ENCODE assay signal across 9 mouse cellular contexts in genomic region chr15:82298764-82299561, GRCm38 (mm10). TPM values are rescaled to one million over a fixed set of nuclear protein-coding genes. Genes with fewer than 3 reads are reported as not detected.
DNase-seq lines count a peak whose midpoint lies in the region; ATAC-seq and TF ChIP-seq lines count a peak whose summit lies in the region.
"Had no signal": no experiment of that assay in that cellular context is flagged by ENCODE, and none has a peak within 500 bp of the region (broad histone marks: within the 10 kb centered on the region; RNA-seq: fewer than 3 reads in every experiment).

TSS of gene Wbp2nl (plus strand) at chr15:82298954.

- no peaks in the 10 kb centered on the region for H3K4me1 ChIP-seq in forebrain, embryonic 11.5 days (replicated peaks; ENCODE audit: control insufficient read depth, insufficient read depth, low read length)
- H3K4me1 ChIP-seq in forebrain, embryonic 10.5 days = peaks cover 12% of the 10 kb centered on the region
- H3K4me1 ChIP-seq in lung, embryonic 14.5 days (ENCODE audit: insufficient read depth) = no peaks in the 10 kb centered on the region
- 0 out of 2 replicates have a peak, but pooled peaks cover 3% of the 10 kb centered on the region for H3K4me1 ChIP-seq in limb, embryonic 15.5 days
- H3K4me1 ChIP-seq in stomach, embryonic 16.5 days (ENCODE audit: control insufficient read depth, insufficient read depth, low read length) = no peaks in the 10 kb centered on the region

- no peaks in the 10 kb centered on the region for H3K27me3 ChIP-seq in forebrain, embryonic 11.5 days (ENCODE audit: control insufficient read depth, insufficient read depth, low read length)
- peaks cover 15% of the 10 kb centered on the region; the same call in 1 of the 2 replicates for H3K27me3 ChIP-seq in forebrain, embryonic 10.5 days (ENCODE audit: poor library complexity, severe bottlenecking)
- no peaks in the 10 kb centered on the region for H3K27me3 ChIP-seq in lung, embryonic 14.5 days (ENCODE audit: insufficient read depth, low read length)
- no peaks in the 10 kb centered on the region for H3K27me3 ChIP-seq in limb, embryonic 15.5 days
- H3K27me3 ChIP-seq in stomach, embryonic 16.5 days (ENCODE audit: control insufficient read depth, insufficient read depth, low read length) = no peaks in the 10 kb centered on the region

- H3K9ac ChIP-seq in forebrain, embryonic 11.5 days (ENCODE audit: low read length) = no peak within 1 kb of the TSS
- no peak within 1 kb of the TSS for H3K9ac ChIP-seq in lung, embryonic 14.5 days
- H3K9ac ChIP-seq in limb, embryonic 15.5 days = no peak within 1 kb of the TSS
- no peak within 1 kb of the TSS for H3K9ac ChIP-seq in stomach, embryonic 16.5 days (ENCODE audit: low read length)

- H3K4me2 ChIP-seq in forebrain, embryonic 11.5 days (ENCODE audit: low read depth, low read length, severe bottlenecking) = no peak within 1 kb of the TSS
- H3K4me2 ChIP-seq in lung, embryonic 14.5 days = peak within 1 kb of the TSS; percentile 39; the same call in 1 of the 2 replicates
- H3K4me2 ChIP-seq in limb, embryonic 15.5 days = peak within 1 kb of the TSS; percentile 25; the same call in 1 of the 2 replicates
- H3K4me2 ChIP-seq in stomach, embryonic 16.5 days (ENCODE audit: low read depth, low read length) = peak within 1 kb of the TSS; percentile 21; the same call in 1 of the 2 replicates

- H3K9me3 ChIP-seq in forebrain, embryonic 11.5 days (ENCODE audit: control insufficient read depth, low read length) = no peaks in the 10 kb centered on the region
- H3K9me3 ChIP-seq in forebrain, embryonic 10.5 days = peaks cover 9% of the 10 kb centered on the region; the same call in 1 of the 2 replicates
- H3K9me3 ChIP-seq in lung, embryonic 14.5 days (ENCODE audit: low read depth, low read length) = no peaks in the 10 kb centered on the region
- H3K9me3 ChIP-seq in limb, embryonic 15.5 days = no peaks in the 10 kb centered on the region
- no peaks in the 10 kb centered on the region for H3K9me3 ChIP-seq in stomach, embryonic 16.5 days (replicated peaks; ENCODE audit: control insufficient read depth, low read length)

- no peak within 1 kb of the TSS for H3K4me3 ChIP-seq in forebrain, embryonic 11.5 days (ENCODE audit: low read depth, low read length)
- no peak within 1 kb of the TSS for H3K4me3 ChIP-seq in forebrain, embryonic 10.5 days
- H3K4me3 ChIP-seq in lung, embryonic 14.5 days (ENCODE audit: low read depth, low read length) = 0 out of 2 replicates have a peak within 1 kb of the TSS, but pooled peaks have one; percentile 4
- no peak within 1 kb of the TSS for H3K4me3 ChIP-seq in limb, embryonic 15.5 days
- H3K4me3 ChIP-seq in stomach, embryonic 16.5 days (replicated peaks; ENCODE audit: low read length) = 0 out of 2 replicates have a peak within 1 kb of the TSS, but pooled peaks have one; percentile 8
- H3K4me3 ChIP-seq: left cerebral cortex, adult 2 months had no signal

- H3K36me3 ChIP-seq in forebrain, embryonic 11.5 days (ENCODE audit: control insufficient read depth, insufficient read depth, low read length) = no peaks in the 10 kb centered on the region
- no peaks in the 10 kb centered on the region for H3K36me3 ChIP-seq in forebrain, embryonic 10.5 days (replicated peaks)
- H3K36me3 ChIP-seq in lung, embryonic 14.5 days (ENCODE audit: insufficient read depth) = no peaks in the 10 kb centered on the region
- H3K36me3 ChIP-seq in limb, embryonic 15.5 days = no peaks in the 10 kb centered on the region
- no peaks in the 10 kb centered on the region for H3K36me3 ChIP-seq in stomach, embryonic 16.5 days (ENCODE audit: control insufficient read depth, insufficient read depth, low read length)

- 62% methylated on average over 39 of the region's 39 CpGs for WGBS in forebrain, embryonic 11.5 days
- 63% methylated on average over 39 of the region's 39 CpGs for WGBS in forebrain, embryonic 10.5 days
- 52% methylated on average over 39 of the region's 39 CpGs for WGBS in lung, embryonic 14.5 days
- 52% methylated on average over 39 of the region's 39 CpGs for WGBS in limb, embryonic 15.5 days
- WGBS in stomach, embryonic 16.5 days = 56% methylated on average over 39 of the region's 39 CpGs

- no peak for TF ChIP-seq CTCF in lung, embryonic 14.5 days (IDR thresholded peaks at IDR 0.05; ENCODE audit: low read depth)

- no peak for DNase-seq in forebrain, embryonic 11.5 days (ENCODE audit: low spot score)
- DNase-seq in forebrain, embryonic 10.5 days (ENCODE audit: extremely low spot score, low spot score) = no peak
- DNase-seq in lung, embryonic 14.5 days = peak; percentile 40
- no peak for DNase-seq in lung, postnatal 14 days
- no peak for DNase-seq in left cerebral cortex, adult 8-10 months (ENCODE audit: low spot score in 2 of 2)
- DNase-seq in adrenal gland, adult 18-20 months (ENCODE audit: low spot score in 2 of 2) = no peak

- 0 out of 2 replicates have a peak, but pooled peaks have one; percentile 49 for ATAC-seq in forebrain, embryonic 11.5 days (replicated peaks; ENCODE audit: low FRiP score)
- ATAC-seq in lung, embryonic 14.5 days (ENCODE audit: insufficient read depth) = peak; percentile 38; the same call in 1 of the 2 replicates
- no peak for ATAC-seq in limb, embryonic 15.5 days (ENCODE audit: insufficient number of reproducible peaks, low FRiP score, low TSS enrichment, low read depth)
- ATAC-seq in stomach, embryonic 16.5 days (ENCODE audit: insufficient read depth, low FRiP score) = peak; percentile 25; the same call in 1 of the 2 replicates

- no peak within 1 kb of the TSS for H3K27ac ChIP-seq in forebrain, embryonic 11.5 days (ENCODE audit: low read depth, low read length)
- H3K27ac ChIP-seq in forebrain, embryonic 10.5 days = no peak within 1 kb of the TSS
- H3K27ac ChIP-seq in lung, embryonic 14.5 days (ENCODE audit: low read depth) = no peak within 1 kb of the TSS
- no peak within 1 kb of the TSS for H3K27ac ChIP-seq in limb, embryonic 15.5 days
- H3K27ac ChIP-seq in stomach, embryonic 16.5 days (ENCODE audit: low read length) = no peak within 1 kb of the TSS
- H3K27ac ChIP-seq: left cerebral cortex, adult 2 months had no signal

RNA-seq across cellular contexts. Expression of gene Wbp2nl, which starts in this region (rescaled TPM):
- polyA plus RNA-seq in forebrain, embryonic 11.5 days (2014; fragmentation: Nextera tagmentation; extraction: Ambion mirVana) = 0.19 TPM in 1 of 2 replicates, not detected in the other
- polyA plus RNA-seq in forebrain, embryonic 10.5 days (2016; fragmentation: Nextera tagmentation; extraction: Ambion mirVana) = 0.10 and 0.11 TPM in 2 replicates
- polyA plus RNA-seq in lung, embryonic 14.5 days (2014; fragmentation: Nextera tagmentation; extraction: Ambion mirVana) = 0.42 and 0.57 TPM in 2 replicates
- 0.10 and 0.12 TPM in 2 replicates for polyA plus RNA-seq in limb, embryonic 15.5 days (2015; fragmentation: Nextera tagmentation; extraction: Ambion mirVana)
- 0.09 and 0.26 TPM in 2 replicates for polyA plus RNA-seq in stomach, embryonic 16.5 days (2015; fragmentation: Nextera tagmentation; extraction: Ambion mirVana)
- not detected for total RNA-seq in left cerebral cortex, adult 8-10 months (2022)
- not detected for total RNA-seq in adrenal gland, adult 18-20 months (2021)
- total RNA-seq: left cerebral cortex, adult 2 months had no signal

Comparison
In these comparisons a context has a peak if more than half of its experiments do, and no peak if none do; other contexts are left out.
1. Peak in ATAC-seq in forebrain, embryonic 11.5 days; RNA of the gene not detected or under 1 TPM.
2. Peak in DNase-seq, ATAC-seq, H3K4me3 ChIP-seq and H3K4me2 ChIP-seq in lung, embryonic 14.5 days; RNA of the gene not detected or under 1 TPM.
3. Peak in ATAC-seq, H3K4me3 ChIP-seq and H3K4me2 ChIP-seq in stomach, embryonic 16.5 days; RNA of the gene not detected or under 1 TPM.